Mouse (Mus musculus): ENCODE measurements around the gene Cgref1. TPM values are rescaled to one million over a fixed set of nuclear protein-coding genes. Genes with fewer than 3 reads are reported as not detected.
A peak's percentile ranks its signal among the peaks of the same experiment; 100 is the strongest.

Cgref1 gene
- polyA plus RNA-seq, 1 experiment from 2014 or later = 23.0 TPM

- ATAC-seq = no peak
- Histone ChIP-seq H3K4me1 (replicated peaks) (peaks cover 13% of the 10 kb centered on the region), H3K36me3 (no peaks in the 10 kb centered on the region), H3K9me3 (no peaks in the 10 kb centered on the region), H3K9ac (replicated peaks) (peak overlapping the region; percentile 64; the same call in 1 of the 2 replicates), H3K4me2 (replicated peaks) (peak overlapping the region; percentile 81), H3K27ac (no peak overlapping the region), H3K4me3 (replicated peaks) (no peak overlapping the region), H3K27me3 (peaks cover 11% of the 10 kb centered on the region)
- 75% methylated on average over 10 of the region's 10 CpGs for WGBS
Observed at GRCm38 (mm10) chr5:30922581-30923041, 22.8 kb downstream of the Cgref1 start.

GRCm38 (mm10) chr5:30921256-30922033, 23.9 kb downstream of the Cgref1 start, which contains the start of gene Khk:
Gene Khk (plus strand): TSS chr5:30921431.
- Histone ChIP-seq H3K27me3 (peaks cover 11% of the 10 kb centered on the region), H3K27ac (peak within 1 kb of the TSS; percentile 63), H3K4me2 (replicated peaks) (peak within 1 kb of the TSS; percentile 81), H3K4me1 (replicated peaks) (peaks cover 13% of the 10 kb centered on the region), H3K4me3 (replicated peaks) (peak within 1 kb of the TSS; percentile 50), H3K9me3 (no peaks in the 10 kb centered on the region), H3K9ac (replicated peaks) (peak within 1 kb of the TSS; percentile 64), H3K36me3 (no peaks in the 10 kb centered on the region)
- under 1% methylated on average over 40 of the region's 40 CpGs for WGBS
- ATAC-seq = peak; percentile 85

GRCm38 (mm10) chr5:30920621-30921020, 24.8 kb downstream of the Cgref1 start:
- Histone ChIP-seq H3K27ac (no peak overlapping the region), H3K36me3 (no peaks in the 10 kb centered on the region), H3K4me3 (replicated peaks) (no peak overlapping the region), H3K4me2 (replicated peaks) (peak overlapping the region; percentile 81), H3K27me3 (peaks cover 11% of the 10 kb centered on the region), H3K9me3 (no peaks in the 10 kb centered on the region), H3K9ac (replicated peaks) (no peak overlapping the region), H3K4me1 (replicated peaks) (peaks cover 19% of the 10 kb centered on the region)
- peak; percentile 16 for ATAC-seq
- WGBS = 58% methylated on average over 19 of the region's 19 CpGs

- H3K27me3 ChIP-seq = peaks cover 11% of the 10 kb centered on the region
- no peak for ATAC-seq
- 76% methylated on average over 11 of the region's 11 CpGs for WGBS
- no peak overlapping the region for H3K4me2 ChIP-seq (replicated peaks)
- H3K4me1 ChIP-seq (replicated peaks) = peaks cover 24% of the 10 kb centered on the region
- H3K9ac ChIP-seq (replicated peaks) = no peak overlapping the region
- no peaks in the 10 kb centered on the region for H3K9me3 ChIP-seq
- H3K36me3 ChIP-seq = no peaks in the 10 kb centered on the region
- H3K27ac ChIP-seq = no peak overlapping the region
- H3K4me3 ChIP-seq (replicated peaks) = no peak overlapping the region
Observed at GRCm38 (mm10) chr5:30919831-30920614, 25.4 kb downstream of the Cgref1 start.

GRCm38 (mm10) chr5:30918691-30919090, 26.7 kb downstream of the Cgref1 start:
- peaks cover 11% of the 10 kb centered on the region for H3K27me3 ChIP-seq
- ATAC-seq = no peak
- no peaks in the 10 kb centered on the region for H3K9me3 ChIP-seq
- H3K27ac ChIP-seq = no peak overlapping the region
- no peak overlapping the region for H3K4me3 ChIP-seq (replicated peaks)
- H3K4me2 ChIP-seq (replicated peaks) = no peak overlapping the region
- 82% methylated on average over 8 of the region's 8 CpGs for WGBS
- 0 out of 2 replicates have a peak overlapping the region, but pooled peaks have one; percentile 5 for H3K9ac ChIP-seq (replicated peaks)
- peaks cover 27% of the 10 kb centered on the region for H3K4me1 ChIP-seq (replicated peaks)
- no peaks in the 10 kb centered on the region for H3K36me3 ChIP-seq

- Histone ChIP-seq H3K9ac (replicated peaks) (no peak overlapping the region), H3K4me3 (replicated peaks) (no peak overlapping the region), H3K9me3 (no peaks in the 10 kb centered on the region), H3K36me3 (no peaks in the 10 kb centered on the region), H3K4me1 (replicated peaks) (peaks cover 33% of the 10 kb centered on the region), H3K4me2 (replicated peaks) (no peak overlapping the region), H3K27ac (no peak overlapping the region), H3K27me3 (peaks cover 7% of the 10 kb centered on the region)
- 83% methylated on average over 31 of the region's 31 CpGs for WGBS
- ATAC-seq = no peak
Observed at GRCm38 (mm10) chr5:30917891-30918670, 27.3 kb downstream of the Cgref1 start.

- no peak for ATAC-seq
- no peaks in the 10 kb centered on the region for H3K36me3 ChIP-seq
- H3K9ac ChIP-seq (replicated peaks) = no peak overlapping the region; the same call in 1 of the 2 replicates
- no peaks in the 10 kb centered on the region for H3K9me3 ChIP-seq
- peaks cover 37% of the 10 kb centered on the region for H3K4me1 ChIP-seq (replicated peaks)
- peaks cover under 1% of the 10 kb centered on the region; the same call in 1 of the 2 replicates for H3K27me3 ChIP-seq
- 90% methylated on average over 11 of the region's 11 CpGs for WGBS
- no peak overlapping the region for H3K27ac ChIP-seq
- no peak overlapping the region for H3K4me2 ChIP-seq (replicated peaks)
- no peak overlapping the region for H3K4me3 ChIP-seq (replicated peaks)
Observed at GRCm38 (mm10) chr5:30917348-30917747, 28.0 kb downstream of the Cgref1 start.

GRCm38 (mm10) chr5:30916841-30917240, 28.6 kb downstream of the Cgref1 start:
- peaks cover 36% of the 10 kb centered on the region for H3K4me1 ChIP-seq (replicated peaks)
- H3K9me3 ChIP-seq = no peaks in the 10 kb centered on the region
- no peaks in the 10 kb centered on the region for H3K36me3 ChIP-seq
- H3K4me3 ChIP-seq (replicated peaks) = no peak overlapping the region
- no peak overlapping the region for H3K4me2 ChIP-seq (replicated peaks)
- ATAC-seq = no peak
- 92% methylated on average over 9 of the region's 9 CpGs for WGBS
- H3K27ac ChIP-seq = no peak overlapping the region
- no peaks in the 10 kb centered on the region for H3K27me3 ChIP-seq
- no peak overlapping the region; the same call in 1 of the 2 replicates for H3K9ac ChIP-seq (replicated peaks)

- Histone ChIP-seq H3K27me3 (no peaks in the 10 kb centered on the region), H3K36me3 (no peaks in the 10 kb centered on the region), H3K4me2 (replicated peaks) (peak overlapping the region; percentile 25), H3K27ac (peak overlapping the region; percentile 54; the same call in 1 of the 2 replicates), H3K4me3 (replicated peaks) (no peak overlapping the region), H3K4me1 (replicated peaks) (peaks cover 32% of the 10 kb centered on the region), H3K9ac (replicated peaks) (no peak overlapping the region), H3K9me3 (no peaks in the 10 kb centered on the region)
- WGBS = 3% methylated on average over 7 of the region's 7 CpGs
- ATAC-seq = peak; percentile 89
Observed at GRCm38 (mm10) chr5:30915974-30916433, 29.4 kb downstream of the Cgref1 start.

- 68% methylated on average over 9 of the region's 9 CpGs for WGBS
- Histone ChIP-seq H3K4me2 (replicated peaks) (no peak overlapping the region), H3K9ac (replicated peaks) (no peak overlapping the region; the same call in 1 of the 2 replicates), H3K4me3 (replicated peaks) (no peak overlapping the region), H3K36me3 (no peaks in the 10 kb centered on the region), H3K27ac (0 out of 2 replicates have a peak overlapping the region, but pooled peaks have one; percentile 40), H3K4me1 (replicated peaks) (peaks cover 32% of the 10 kb centered on the region), H3K27me3 (no peaks in the 10 kb centered on the region), H3K9me3 (no peaks in the 10 kb centered on the region)
- ATAC-seq = peak; percentile 55
Observed at GRCm38 (mm10) chr5:30915456-30915855, 29.9 kb downstream of the Cgref1 start.

- 83% methylated on average over 6 of the region's 6 CpGs for WGBS
- no peak for ATAC-seq
Observed at GRCm38 (mm10) chr5:30914849-30915248, 30.5 kb downstream of the Cgref1 start.

More at GRCm38 (mm10) chr5:30914849-30915248, 30.5 kb downstream of the Cgref1 start:
- Histone ChIP-seq H3K27me3 (no peaks in the 10 kb centered on the region), H3K9ac (replicated peaks) (no peak overlapping the region), H3K4me1 (replicated peaks) (peaks cover 32% of the 10 kb centered on the region), H3K36me3 (no peaks in the 10 kb centered on the region), H3K4me2 (replicated peaks) (no peak overlapping the region), H3K27ac (no peak overlapping the region), H3K4me3 (replicated peaks) (no peak overlapping the region), H3K9me3 (no peaks in the 10 kb centered on the region)

Measured in midbrain, embryonic 13.5 days (tissue).